Comparison of ENCODE assay signal across 11 mouse cellular contexts in genomic region chr4:34582476-34582875, GRCm38 (mm10). TPM values are rescaled to one million over a fixed set of nuclear protein-coding genes. Genes with fewer than 3 reads are reported as not detected.
DNase-seq lines count a peak whose midpoint lies in the region; ATAC-seq and TF ChIP-seq lines count a peak whose summit lies in the region.
"Had no signal": no experiment of that assay in that cellular context is flagged by ENCODE, and none has a peak within 500 bp of the region (broad histone marks: within the 10 kb centered on the region; RNA-seq: fewer than 3 reads in every experiment).

No protein-coding gene starts in this region.

- H3K4me3 ChIP-seq in hindbrain, embryonic 11.5 days (ENCODE audit: low read depth, low read length) = no peak overlapping the region
- no peak overlapping the region for H3K4me3 ChIP-seq in hindbrain, embryonic 13.5 days
- no peak overlapping the region for H3K4me3 ChIP-seq in embryonic fibroblast, embryonic 13.5 days (ENCODE audit: insufficient read depth, low read length)
- H3K4me3 ChIP-seq: liver, embryonic 13.5 days; midbrain, embryonic 15.5 days had no signal

- no peak overlapping the region for H3K4me2 ChIP-seq in hindbrain, embryonic 11.5 days (replicated peaks; ENCODE audit: low read depth, low read length)
- no peak overlapping the region for H3K4me2 ChIP-seq in hindbrain, embryonic 13.5 days
- H3K4me2 ChIP-seq: liver, embryonic 13.5 days; midbrain, embryonic 15.5 days had no signal

- 68% methylated on average over 5 of the region's 5 CpGs for WGBS in hindbrain, embryonic 11.5 days
- 58% methylated on average over 5 of the region's 5 CpGs for WGBS in hindbrain, embryonic 13.5 days

- TF ChIP-seq CTCF in embryonic fibroblast, embryonic 13.5 days (IDR thresholded peaks at IDR 0.05; ENCODE audit: borderline replicate concordance, insufficient read depth, low read length) = no peak

- no peaks in the 10 kb centered on the region for H3K9me3 ChIP-seq in hindbrain, embryonic 11.5 days (ENCODE audit: control insufficient read depth, low read length)
- no peaks in the 10 kb centered on the region for H3K9me3 ChIP-seq in hindbrain, embryonic 13.5 days
- H3K9me3 ChIP-seq: G1E; liver, embryonic 13.5 days; midbrain, embryonic 15.5 days had no signal

- H3K36me3 ChIP-seq in hindbrain, embryonic 11.5 days (ENCODE audit: control insufficient read depth, insufficient read depth, low read length) = peaks cover 8% of the 10 kb centered on the region; the same call in 1 of the 2 replicates
- peaks cover 59% of the 10 kb centered on the region for H3K36me3 ChIP-seq in hindbrain, embryonic 13.5 days

- ATAC-seq in hindbrain, embryonic 11.5 days (ENCODE audit: low FRiP score) = 0 out of 2 replicates have a peak, but pooled peaks have one; percentile 7
- no peak for ATAC-seq in hindbrain, embryonic 13.5 days (ENCODE audit: low FRiP score)
- ATAC-seq: midbrain, embryonic 15.5 days had no signal

- H3K4me1 ChIP-seq in hindbrain, embryonic 11.5 days (replicated peaks; ENCODE audit: control insufficient read depth, insufficient read depth, low read length) = no peaks in the 10 kb centered on the region
- H3K4me1 ChIP-seq in hindbrain, embryonic 13.5 days (replicated peaks) = 0 out of 2 replicates have a peak, but pooled peaks cover 3% of the 10 kb centered on the region
- peaks cover 5% of the 10 kb centered on the region for H3K4me1 ChIP-seq in embryonic fibroblast, embryonic 13.5 days (ENCODE audit: control insufficient read depth, insufficient read depth, low read length)
- H3K4me1 ChIP-seq: midbrain, embryonic 15.5 days had no signal

- no peak for DNase-seq in hindbrain, embryonic 11.5 days (ENCODE audit: low spot score)
- peak; percentile 65 for DNase-seq in 3134 (ENCODE audit: extremely low read depth, insufficient read length, low spot score)
- DNase-seq in 416B (ENCODE audit: low read depth) = peak; percentile 37
- no peak for DNase-seq in testis, postnatal 14 days (ENCODE audit: low spot score)
- DNase-seq in left cerebral cortex, postnatal 10 days (ENCODE audit: extremely low spot score in 1 of 2, low spot score in 2 of 2) = no peak
- DNase-seq: heart, postnatal 36 days; liver, embryonic 13.5 days had no signal

- H3K27ac ChIP-seq in hindbrain, embryonic 11.5 days (ENCODE audit: low read depth, low read length) = no peak overlapping the region
- no peak overlapping the region for H3K27ac ChIP-seq in hindbrain, embryonic 13.5 days
- peak overlapping the region; percentile 38; the same call in 1 of the 2 replicates for H3K27ac ChIP-seq in embryonic fibroblast, embryonic 13.5 days (ENCODE audit: insufficient read depth, low read length)
- H3K27ac ChIP-seq: liver, embryonic 13.5 days; midbrain, embryonic 15.5 days had no signal

- no peaks in the 10 kb centered on the region for H3K27me3 ChIP-seq in hindbrain, embryonic 11.5 days (ENCODE audit: control insufficient read depth, insufficient read depth, low read length)
- no peaks in the 10 kb centered on the region for H3K27me3 ChIP-seq in hindbrain, embryonic 13.5 days
- H3K27me3 ChIP-seq: liver, embryonic 13.5 days; midbrain, embryonic 15.5 days had no signal

- intact Hi-C loops in left cerebral cortex, postnatal 10 days (cut with DNase I) = no loop called here

- no peak for TF ChIP-seq POLR2A in embryonic fibroblast, embryonic 13.5 days (IDR thresholded peaks at IDR 0.05; ENCODE audit: low read depth, low read length)

- no peak overlapping the region for H3K9ac ChIP-seq in hindbrain, embryonic 11.5 days (ENCODE audit: low read depth, low read length)
- no peak overlapping the region for H3K9ac ChIP-seq in hindbrain, embryonic 13.5 days
- H3K9ac ChIP-seq: liver, embryonic 13.5 days; midbrain, embryonic 15.5 days had no signal

RNA-seq across cellular contexts. Expression of gene Akirin2, which starts 31.7 kb away (rescaled TPM):
- 104 and 114 TPM in 2 replicates for polyA plus RNA-seq in hindbrain, embryonic 11.5 days (2014; fragmentation: Nextera tagmentation; extraction: Ambion mirVana)
- 91.5 and 100 TPM in 2 replicates for polyA plus RNA-seq in hindbrain, embryonic 13.5 days (2015; fragmentation: Nextera tagmentation; extraction: Ambion mirVana)
- 72.1 and 87.2 TPM in 2 replicates for polyA plus RNA-seq in embryonic fibroblast, embryonic 13.5 days (2011; ENCODE audit: insufficient read length, low read depth, missing spikeins)
- 100 to 1,000 TPM; 112 to 114 TPM for total RNA-seq in left cerebral cortex, postnatal 10 days (2021)

RNA-seq across cellular contexts. Expression of gene Orc3, which starts 32.3 kb away (rescaled TPM):
- polyA plus RNA-seq in hindbrain, embryonic 11.5 days (2014; fragmentation: Nextera tagmentation; extraction: Ambion mirVana) = 119 and 127 TPM in 2 replicates
- polyA plus RNA-seq in hindbrain, embryonic 13.5 days (2015; fragmentation: Nextera tagmentation; extraction: Ambion mirVana) = 89.2 and 90.9 TPM in 2 replicates
- 72.4 and 76.4 TPM in 2 replicates for polyA plus RNA-seq in embryonic fibroblast, embryonic 13.5 days (2011; ENCODE audit: insufficient read length, low read depth, missing spikeins)
- 10 to 100 TPM; 43.1 to 43.7 TPM for total RNA-seq in left cerebral cortex, postnatal 10 days (2021)

RNA-seq across cellular contexts. Expression of gene Rars2, which starts 32.3 kb away (rescaled TPM):
- polyA plus RNA-seq in hindbrain, embryonic 11.5 days (2014; fragmentation: Nextera tagmentation; extraction: Ambion mirVana) = 69.4 and 74.1 TPM in 2 replicates
- polyA plus RNA-seq in hindbrain, embryonic 13.5 days (2015; fragmentation: Nextera tagmentation; extraction: Ambion mirVana) = 59.3 and 60.0 TPM in 2 replicates
- polyA plus RNA-seq in embryonic fibroblast, embryonic 13.5 days (2011; ENCODE audit: insufficient read length, low read depth, missing spikeins) = 26.9 and 34.3 TPM in 2 replicates
- 10 to 100 TPM; 26.9 to 31.4 TPM for total RNA-seq in left cerebral cortex, postnatal 10 days (2021)

Comparison
In these comparisons a context has a peak if more than half of its experiments do, and no peak if none do; other contexts are left out.
1. DNase-seq: peak in 3134 (single experiment) and 416B (single experiment); none in hindbrain, embryonic 11.5 days (single experiment), testis, postnatal 14 days (single experiment) and left cerebral cortex, postnatal 10 days (0 of 2).